Mouse (Mus musculus): ENCODE data around the gene Slc28a3.

Slc28a3 gene

GRCm38 (mm10) chr13:58610716-58611115, at the start of gene Slc28a3:
Gene Slc28a3, minus strand, starts transcription at chr13:58610877.
- DNase-seq (ENCODE audit: low spot score), result no peak

GRCm38 (mm10) chr13:58657987-58658386, 47.3 kb upstream of the Slc28a3 start:
- DNase-seq (ENCODE audit: low spot score), result no peak

- DNase-seq (ENCODE audit: low spot score), result no peak
Observed at GRCm38 (mm10) chr13:58656885-58657284, 46.2 kb upstream of the Slc28a3 start.

GRCm38 (mm10) chr13:58655552-58655951, 44.9 kb upstream of the Slc28a3 start:
- no peak for DNase-seq (ENCODE audit: low spot score)

- peak; percentile 64 for DNase-seq (ENCODE audit: low spot score)
Observed at GRCm38 (mm10) chr13:58640330-58640729, 29.7 kb upstream of the Slc28a3 start.

GRCm38 (mm10) chr13:58638950-58639349, 28.3 kb upstream of the Slc28a3 start:
- DNase-seq (ENCODE audit: low spot score), result peak; percentile 79

GRCm38 (mm10) chr13:58637360-58638002, 26.8 kb upstream of the Slc28a3 start:
- peak; percentile 58 for DNase-seq (ENCODE audit: low spot score)

GRCm38 (mm10) chr13:58633887-58634286, 23.2 kb upstream of the Slc28a3 start:
- no peak for DNase-seq (ENCODE audit: low spot score)

GRCm38 (mm10) chr13:58630756-58631155, 20.1 kb upstream of the Slc28a3 start:
- no peak for DNase-seq (ENCODE audit: low spot score)

- no peak for DNase-seq (ENCODE audit: low spot score)
Observed at GRCm38 (mm10) chr13:58629365-58630050, 18.8 kb upstream of the Slc28a3 start.

GRCm38 (mm10) chr13:58622647-58623046, 12.0 kb upstream of the Slc28a3 start:
- DNase-seq (ENCODE audit: low spot score), result no peak

GRCm38 (mm10) chr13:58619301-58619700, 8.6 kb upstream of the Slc28a3 start:
- DNase-seq (ENCODE audit: low spot score), result no peak

- DNase-seq (ENCODE audit: low spot score), result no peak
Observed at GRCm38 (mm10) chr13:58610059-58610458, 618 bp downstream of the Slc28a3 start.

GRCm38 (mm10) chr13:58601201-58601855, 9.3 kb downstream of the Slc28a3 start:
- DNase-seq (ENCODE audit: low spot score), result no peak

- DNase-seq (ENCODE audit: low spot score), result no peak
Observed at GRCm38 (mm10) chr13:58598578-58598977, 12.1 kb downstream of the Slc28a3 start.

GRCm38 (mm10) chr13:58593129-58593528, 17.5 kb downstream of the Slc28a3 start:
- peak; percentile 10 for DNase-seq (ENCODE audit: low spot score)

- DNase-seq (ENCODE audit: low spot score), result no peak
Observed at GRCm38 (mm10) chr13:58591912-58592311, 18.8 kb downstream of the Slc28a3 start.

GRCm38 (mm10) chr13:58590630-58591029, 20.0 kb downstream of the Slc28a3 start:
- peak; percentile 53 for DNase-seq (ENCODE audit: low spot score)

GRCm38 (mm10) chr13:58589517-58589858, 21.2 kb downstream of the Slc28a3 start:
- peak; percentile 84 for DNase-seq (ENCODE audit: low spot score)

GRCm38 (mm10) chr13:58588655-58589516, 21.8 kb downstream of the Slc28a3 start:
- DNase-seq (ENCODE audit: low spot score), result peak; percentile 15

GRCm38 (mm10) chr13:58587962-58588361, 22.7 kb downstream of the Slc28a3 start:
- no peak for DNase-seq (ENCODE audit: low spot score)

- DNase-seq (ENCODE audit: low spot score), result no peak
Observed at GRCm38 (mm10) chr13:58566181-58566580, 44.5 kb downstream of the Slc28a3 start.
